Mouse (Mus musculus) neural tube, embryonic 12.5 days (tissue): Measurements from ENCODE around the gene Dazap2. TPM values are rescaled to one million over a fixed set of nuclear protein-coding genes. Genes with fewer than 3 reads are reported as not detected.

Experiments used
- ATAC-seq: fragments of 200-750 bp; cut with Nextera tagmentation; 2 replicates; pipeline ENCODE4 v1.8.0; 2017; ENCODE audit warnings: low read depth, mild to moderate bottlenecking, moderate TSS enrichment, moderate library complexity; ENCODE audit not compliant: low FRiP score
- H3K27ac ChIP-seq: fragments of 300-500 bp; sonication (generic); 2 replicates; pipeline ENCODE4 v1.5.1; 2016
- H3K27me3 ChIP-seq: fragments of 300-500 bp; sonication (generic); replicated peaks from 2 replicates; pipeline ENCODE4 v1.6.1; 2016; ENCODE audit warnings: mild to moderate bottlenecking
- H3K36me3 ChIP-seq: fragments of 300-500 bp; sonication (generic); 2 replicates; pipeline ENCODE4 v1.6.1; 2016; ENCODE audit warnings: mild to moderate bottlenecking
- H3K4me1 ChIP-seq: fragments of 300-500 bp; sonication (generic); 2 replicates; pipeline ENCODE4 v1.6.1; 2016
- H3K4me2 ChIP-seq: fragments of 300-500 bp; sonication (generic); replicated peaks from 2 replicates; pipeline ENCODE4 v1.6.1; 2016; ENCODE audit warnings: mild to moderate bottlenecking
- H3K4me3 ChIP-seq: fragments of 300-500 bp; sonication (generic); 2 replicates; pipeline ENCODE4 v1.5.1; 2016
- H3K9ac ChIP-seq: fragments of 300-500 bp; sonication (generic); 2 replicates; pipeline ENCODE4 v1.6.1; 2016; ENCODE audit warnings: mild to moderate bottlenecking
- H3K9me3 ChIP-seq: fragments of 300-500 bp; sonication (generic); 2 replicates; pipeline ENCODE4 v1.6.1; 2016; ENCODE audit warnings: mild to moderate bottlenecking
- WGBS: fragments of 180-500 bp; shearing (Covaris S2); methylation state at CpG from one replicate; pipeline ENCODE4 v1.1.7; 2016; 5-methylcytosine and 5-hydroxymethylcytosine counted together
- microRNA-seq: library from miRNA; unstranded; fragments of <30 nt; microRNA quantifications from one replicate; pipeline ENCODE4, GENCODE M21; 2017
- polyA plus RNA-seq: library from polyadenylated mRNA; unstranded; fragments of >200 nt; fragmentation: Nextera tagmentation; extraction: Ambion mirVana; gene quantifications from 2 replicates; pipeline ENCODE4 v1.2.1, GENCODE M21; 2016

The Dazap2 gene
- polyA plus RNA-seq, 1 experiment from 2014 or later = 182 TPM

- H3K9me3 ChIP-seq = no peaks in the 10 kb centered on the region
- ATAC-seq = no peak
- 94% methylated on average over 20 of the region's 20 CpGs for WGBS
Observed at GRCm38 (mm10) chr15:100669337-100669736, 54.2 kb downstream of the Dazap2 start, which contains the start of gene Bin2. Gene Bin2, minus strand, starts transcription at chr15:100669553.

DNA sequence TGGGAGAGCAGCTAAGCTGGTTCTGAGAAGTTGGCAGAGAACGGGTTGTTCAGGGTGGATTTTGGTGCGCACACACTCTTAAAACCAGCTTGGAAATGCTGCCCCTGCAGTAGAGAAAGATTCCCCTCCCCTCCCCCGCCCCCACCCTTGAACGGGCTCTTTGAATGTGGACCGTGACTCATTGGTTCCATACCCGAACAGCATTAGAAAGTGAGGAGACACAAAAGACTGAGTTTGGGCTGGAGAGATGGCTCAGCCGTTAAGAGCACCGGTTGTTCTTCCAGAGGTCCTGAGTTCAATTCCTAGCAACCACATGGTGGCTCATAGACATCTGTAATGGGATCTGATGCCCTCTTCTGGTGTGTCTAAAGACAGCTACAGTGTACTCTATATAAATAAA lies 54.9 kb downstream of the Dazap2 start:
- no peak for ATAC-seq
- 65% methylated on average over 8 of the region's 8 CpGs for WGBS

More at GRCm38 (mm10) chr15:100669337-100669736, 54.2 kb downstream of the Dazap2 start, which contains the start of gene Bin2:
- Histone ChIP-seq H3K27me3 (no peaks in the 10 kb centered on the region), H3K4me3 (no peak within 1 kb of the TSS), H3K9ac (no peak within 1 kb of the TSS), H3K27ac (no peak within 1 kb of the TSS), H3K4me2 (no peak within 1 kb of the TSS), H3K4me1 (0 out of 2 replicates have a peak, but pooled peaks cover 6% of the 10 kb centered on the region), H3K36me3 (no peaks in the 10 kb centered on the region)

More for the DNA sequence above, 54.9 kb downstream of the Dazap2 start:
- Histone ChIP-seq H3K27ac (no peak overlapping the region), H3K4me3 (no peak overlapping the region), H3K4me2 (no peak overlapping the region), H3K4me1 (0 out of 2 replicates have a peak, but pooled peaks cover 6% of the 10 kb centered on the region), H3K27me3 (no peaks in the 10 kb centered on the region), H3K9ac (no peak overlapping the region), H3K36me3 (no peaks in the 10 kb centered on the region), H3K9me3 (no peaks in the 10 kb centered on the region)

Small RNAs within 50 kb of the gene (microRNA-seq; reads per million reads assigned to microRNA genes)
- not detected for gene Mir6961

Other genes starting within 250 kb of the Dazap2 start
- 0.13 and 0.18 TPM in 2 replicates for gene Gm5475, start 193.2 kb upstream of the Dazap2 start, polyA plus RNA-seq
- gene Slc11a2, start 190.3 kb upstream of the Dazap2 start, polyA plus RNA-seq = 23.9 and 27.1 TPM in 2 replicates
- 48.5 and 50.6 TPM in 2 replicates for gene Letmd1, start 146.3 kb upstream of the Dazap2 start, polyA plus RNA-seq
- 42.6 and 43.1 TPM in 2 replicates for gene Csrnp2, start 119.9 kb upstream of the Dazap2 start, polyA plus RNA-seq
- gene Tfcp2, start 63.3 kb upstream of the Dazap2 start, polyA plus RNA-seq = 40.0 and 41.0 TPM in 2 replicates
- 29.0 and 29.1 TPM in 2 replicates for gene Pou6f1, start 15.4 kb upstream of the Dazap2 start, polyA plus RNA-seq
- 3.8 and 5.1 TPM in 2 replicates for gene Smagp, start 21.6 kb downstream of the Dazap2 start, polyA plus RNA-seq
- gene Bin2, start 54.2 kb downstream of the Dazap2 start, polyA plus RNA-seq = 3.5 TPM in 2 replicates
- gene Cela1, start 72.6 kb downstream of the Dazap2 start, polyA plus RNA-seq = 2.7 and 3.4 TPM in 2 replicates
- gene Galnt6, start 114.0 kb downstream of the Dazap2 start, polyA plus RNA-seq = 0.15 and 0.37 TPM in 2 replicates
- 15.8 and 16.8 TPM in 2 replicates for gene Slc4a8, start 146.4 kb downstream of the Dazap2 start, polyA plus RNA-seq